Mouse (Mus musculus): ENCODE measurements around the gene Nudt17.

GRCm38 (mm10) chr3:96706217-96706616 is 2.1 kb downstream of the Nudt17 start:
- TF ChIP-seq CHD2 (IDR thresholded peaks at IDR 0.05; ENCODE audit: low read depth, low read length) (no peak), HCFC1 (IDR thresholded peaks at IDR 0.05; ENCODE audit: borderline replicate concordance, insufficient read depth, low read length) (no peak), ZNF384 (IDR thresholded peaks at IDR 0.05; ENCODE audit: low read depth, low read length) (no peak)
